Mouse (Mus musculus): ENCODE measurements around the gene Slc35a2. TPM values are rescaled to one million over a fixed set of nuclear protein-coding genes. Genes with fewer than 3 reads are reported as not detected.

The Slc35a2 gene
- total RNA-seq (2014; fragmentation: Nextera tagmentation) (18.7 and 35.6 TPM in 2 replicates), total RNA-seq (2017) (14.6 and 19.6 TPM in 2 replicates)

GRCm38 (mm10) chrX:7883841-7884567 is at the start of gene Slc35a2:
Slc35a2 (plus strand) TSS chrX:7884028.
- peak; percentile 82 for ATAC-seq (replicated peaks; ENCODE audit: poor library complexity, severe bottlenecking)

DNA sequence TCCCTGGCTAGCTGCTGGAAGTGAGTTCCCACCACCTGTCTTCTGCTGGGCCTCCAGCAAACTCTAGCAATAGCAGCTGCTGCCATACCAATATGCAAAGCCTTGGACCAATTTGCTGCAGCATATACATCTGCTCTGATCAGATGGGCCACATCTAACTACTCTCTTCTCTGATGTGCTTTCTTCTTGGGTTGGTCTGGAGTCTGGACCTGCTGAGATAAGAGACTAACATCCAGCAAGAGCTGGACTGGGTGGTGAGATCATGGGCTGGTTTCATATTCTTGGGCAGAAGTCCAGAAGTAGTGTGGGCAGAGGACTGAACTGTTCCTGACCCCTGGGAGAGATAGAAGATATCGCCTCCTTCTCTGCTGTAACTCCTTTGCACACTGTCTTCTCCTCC is 46.7 kb upstream of the Slc35a2 start:
- ATAC-seq (replicated peaks; ENCODE audit: poor library complexity, severe bottlenecking), result no peak

DNA sequence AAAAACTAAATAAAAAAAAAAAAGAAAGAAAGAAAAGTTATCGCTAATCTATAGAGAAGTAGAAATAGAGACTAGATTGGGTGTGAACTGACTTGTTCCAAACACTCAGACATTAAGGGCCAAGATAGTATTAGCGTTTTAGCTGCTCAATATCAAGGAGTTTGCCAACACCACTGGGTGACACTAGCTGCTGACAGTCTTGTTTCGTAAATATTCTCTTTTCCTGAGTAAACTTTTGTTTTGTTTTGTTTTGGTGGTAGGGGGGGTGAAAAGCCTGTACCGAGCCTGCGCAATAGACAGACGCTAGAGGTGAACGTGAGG is 43.0 kb upstream of the Slc35a2 start:
- ATAC-seq (replicated peaks; ENCODE audit: poor library complexity, severe bottlenecking), result no peak

DNA sequence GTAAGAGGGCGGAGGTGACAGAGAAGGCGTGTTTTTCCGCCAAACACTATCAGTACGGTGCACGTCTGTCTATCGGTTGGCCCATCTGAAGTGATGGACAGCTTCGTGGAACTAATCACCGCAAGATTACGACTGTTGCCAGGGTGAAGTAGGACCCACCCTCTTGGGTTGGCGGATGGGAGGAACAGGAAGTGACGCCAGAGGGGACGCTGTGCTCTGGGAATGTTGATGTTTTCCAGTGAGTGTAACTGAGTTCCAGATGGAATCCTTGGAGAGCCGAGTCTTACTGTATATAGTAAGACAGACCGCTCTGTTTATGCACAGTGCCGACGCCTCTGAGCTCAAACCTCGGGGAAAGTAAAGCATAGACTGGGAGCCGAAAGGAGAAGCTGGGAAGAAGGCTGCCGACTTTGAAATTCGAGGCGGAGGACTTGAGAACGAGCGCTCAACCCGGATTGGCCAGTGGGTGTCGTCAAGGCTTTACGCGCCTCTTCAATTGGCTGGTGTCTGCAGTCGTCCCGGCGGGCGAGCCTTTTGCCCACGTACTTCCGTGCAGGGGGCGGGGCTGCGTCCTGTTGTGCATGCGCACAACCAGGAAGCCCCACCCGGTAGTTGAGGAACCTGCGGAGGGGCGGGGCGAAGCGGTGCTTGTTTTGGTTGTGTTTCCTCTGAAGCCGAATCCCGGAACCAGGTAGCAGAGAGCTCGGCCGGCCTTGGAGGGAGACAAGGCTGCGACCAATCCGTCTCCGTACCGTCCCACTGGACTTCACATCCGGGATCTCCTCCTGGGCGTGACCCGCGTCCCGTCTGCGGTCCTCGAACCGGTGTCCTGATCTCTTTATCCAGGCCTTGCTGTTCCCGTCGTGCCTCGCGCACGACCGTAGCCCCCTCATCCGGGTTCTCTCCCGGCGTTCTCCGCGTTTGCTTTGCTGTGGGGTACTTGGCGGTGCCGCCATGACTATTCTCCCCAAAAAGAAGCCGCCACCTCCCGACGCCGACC is 42.4 kb upstream of the Slc35a2 start, which contains the start of gene Otud5:
TSS of gene Otud5 (plus strand) at position 202 of the 1,000 bp plus-strand sequence.
- peak; percentile 79 for ATAC-seq (replicated peaks; ENCODE audit: poor library complexity, severe bottlenecking)

GRCm38 (mm10) chrX:7842318-7842717 is 41.5 kb upstream of the Slc35a2 start:
- ATAC-seq (replicated peaks; ENCODE audit: poor library complexity, severe bottlenecking), result no peak

GRCm38 (mm10) chrX:7847845-7848244 is 36.0 kb upstream of the Slc35a2 start:
- ATAC-seq (replicated peaks; ENCODE audit: poor library complexity, severe bottlenecking), result no peak

GRCm38 (mm10) chrX:7854578-7854977 is 29.2 kb upstream of the Slc35a2 start:
- ATAC-seq (replicated peaks; ENCODE audit: poor library complexity, severe bottlenecking), result peak; percentile 80

- ATAC-seq (replicated peaks; ENCODE audit: poor library complexity, severe bottlenecking), result peak; percentile 44; the same call in 1 of the 2 replicates
Observed at GRCm38 (mm10) chrX:7859191-7859753, 24.6 kb upstream of the Slc35a2 start.

DNA sequence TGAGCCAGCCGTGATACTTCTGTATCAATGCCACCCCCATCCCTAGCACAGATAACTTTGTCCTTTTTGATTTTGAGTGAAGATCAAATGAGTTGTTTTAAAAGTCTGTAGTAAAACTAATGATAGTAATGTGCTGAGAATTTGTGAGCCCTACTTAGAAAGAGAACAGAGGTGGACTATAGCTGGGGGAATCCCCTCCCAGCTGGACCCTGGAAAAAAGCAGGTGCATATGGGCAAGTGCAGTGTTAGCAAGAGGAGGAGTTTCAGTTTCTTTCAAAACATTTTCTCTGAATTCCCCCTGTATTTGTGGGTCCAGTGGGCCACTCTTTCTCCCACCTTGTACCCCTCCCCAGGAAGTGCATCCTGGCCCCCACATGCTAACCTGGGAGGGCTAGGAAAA is 20.6 kb upstream of the Slc35a2 start:
- ATAC-seq (replicated peaks; ENCODE audit: poor library complexity, severe bottlenecking), result no peak

GRCm38 (mm10) chrX:7864551-7864950 is 19.3 kb upstream of the Slc35a2 start:
- ATAC-seq (replicated peaks; ENCODE audit: poor library complexity, severe bottlenecking), result peak; percentile 66

GRCm38 (mm10) chrX:7865343-7865742 is 18.5 kb upstream of the Slc35a2 start:
- ATAC-seq (replicated peaks; ENCODE audit: poor library complexity, severe bottlenecking), result peak; percentile 55

DNA sequence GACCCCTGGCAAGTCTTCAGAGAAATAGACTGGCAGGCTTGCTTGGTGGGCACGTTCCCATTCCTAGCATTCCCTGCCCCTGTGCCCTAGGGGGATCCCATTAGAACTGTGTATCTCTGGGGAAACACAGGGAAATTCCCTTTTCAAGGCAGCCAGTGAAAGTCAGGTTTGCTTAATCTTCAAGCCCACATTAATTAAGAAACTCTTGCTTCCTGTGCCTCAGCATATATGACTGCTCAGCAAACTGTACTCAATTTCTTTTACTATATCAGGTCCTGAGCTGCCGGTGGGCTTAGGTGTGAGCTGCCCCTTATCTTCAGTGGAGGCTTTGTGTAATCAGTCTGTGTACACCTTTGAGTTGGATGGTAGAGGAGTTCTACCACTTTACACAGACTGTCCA is 18.0 kb upstream of the Slc35a2 start:
- ATAC-seq (replicated peaks; ENCODE audit: poor library complexity, severe bottlenecking), result peak; percentile 38

DNA sequence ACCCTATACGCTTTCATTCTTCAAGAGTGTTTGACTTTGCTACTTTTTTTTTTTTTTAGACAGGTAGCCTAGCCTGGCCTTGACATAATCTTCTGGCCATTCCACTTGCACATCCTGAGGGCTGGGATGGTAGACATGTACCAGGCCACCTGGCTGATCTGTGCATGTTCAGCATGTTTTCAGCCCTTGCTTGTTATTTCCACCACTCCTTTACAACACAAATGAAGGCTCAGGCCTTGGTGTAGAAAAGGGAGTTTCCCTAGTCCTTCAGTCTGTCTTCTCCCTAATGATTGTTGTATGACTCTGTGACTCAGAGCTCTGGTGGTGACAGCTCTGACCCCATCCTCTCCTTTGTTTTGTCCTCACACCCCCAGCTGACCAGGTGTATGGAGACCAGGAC is 16.7 kb upstream of the Slc35a2 start:
- no peak for ATAC-seq (replicated peaks; ENCODE audit: poor library complexity, severe bottlenecking)

DNA sequence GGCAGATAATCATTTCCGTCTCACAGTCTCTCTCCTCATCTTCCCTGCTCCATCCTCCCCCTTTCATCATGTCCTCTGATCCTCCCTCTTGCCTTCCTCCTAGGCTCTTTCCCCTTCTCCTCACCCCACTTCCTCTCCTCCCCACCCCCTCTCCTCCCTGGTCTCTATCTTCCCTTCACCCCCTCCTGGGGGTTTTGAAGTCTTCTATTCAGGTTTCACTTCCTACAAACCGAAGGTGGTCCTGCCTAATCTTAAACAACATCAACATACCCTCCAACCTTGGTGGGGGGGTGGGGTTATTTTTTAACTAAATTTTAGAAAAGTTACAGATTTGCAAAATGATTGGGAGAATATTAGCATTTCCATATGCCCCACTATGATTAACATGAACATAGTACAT is 15.3 kb upstream of the Slc35a2 start:
- no peak for ATAC-seq (replicated peaks; ENCODE audit: poor library complexity, severe bottlenecking)

- ATAC-seq (replicated peaks; ENCODE audit: poor library complexity, severe bottlenecking), result no peak
Observed at GRCm38 (mm10) chrX:7869826-7870225, 14.0 kb upstream of the Slc35a2 start.

- ATAC-seq (replicated peaks; ENCODE audit: poor library complexity, severe bottlenecking), result peak; percentile 89
Observed at GRCm38 (mm10) chrX:7878007-7878419, 5.8 kb upstream of the Slc35a2 start, which contains the start of gene Pim2. Pim2 (plus strand) TSS chrX:7878262.

DNA sequence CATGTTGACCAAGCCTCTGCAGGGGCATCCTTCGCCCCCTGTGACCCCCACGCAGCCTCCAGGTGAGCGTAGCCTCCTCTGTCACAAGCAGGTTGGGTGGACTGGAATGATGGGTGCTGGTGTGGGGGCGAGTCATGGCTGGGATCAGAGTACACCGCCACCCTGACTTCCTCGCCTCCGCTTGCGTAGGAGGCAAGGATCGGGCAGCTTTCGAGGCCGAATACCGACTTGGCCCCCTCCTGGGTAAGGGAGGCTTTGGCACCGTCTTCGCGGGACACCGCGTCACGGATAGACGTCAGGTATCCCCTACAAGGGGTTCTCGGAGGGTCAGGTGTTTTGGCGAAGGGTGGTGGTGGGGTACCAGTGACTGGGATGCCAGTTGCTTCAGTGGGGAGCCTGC is 5.3 kb upstream of the Slc35a2 start:
- ATAC-seq (replicated peaks; ENCODE audit: poor library complexity, severe bottlenecking), result 0 out of 2 replicates have a peak, but pooled peaks have one; percentile 9

- peak; percentile 65 for ATAC-seq (replicated peaks; ENCODE audit: poor library complexity, severe bottlenecking)
Observed at GRCm38 (mm10) chrX:7879819-7880218, 4.0 kb upstream of the Slc35a2 start.

DNA sequence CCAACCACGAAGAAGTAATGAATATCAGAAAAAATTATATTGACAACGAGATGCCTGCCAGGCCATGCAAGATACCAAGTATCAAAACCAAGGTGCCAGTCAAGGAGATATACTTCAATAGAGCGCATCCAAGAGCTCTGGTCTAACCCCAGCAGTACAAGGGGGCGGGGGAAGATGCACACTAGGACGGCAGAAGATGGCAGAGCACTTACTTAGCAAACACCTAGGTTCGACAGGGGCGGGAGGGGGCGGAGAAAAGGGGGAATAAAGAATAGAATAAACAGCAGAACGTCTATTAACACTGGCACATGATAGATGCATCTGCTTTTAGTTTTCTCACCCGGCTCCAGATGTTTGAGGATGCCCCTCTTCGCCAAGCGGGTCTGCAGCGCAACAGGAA is 14.4 kb downstream of the Slc35a2 start:
- no peak for ATAC-seq (replicated peaks; ENCODE audit: poor library complexity, severe bottlenecking)
